Mouse (Mus musculus) forebrain, embryonic 14.5 days (tissue): ENCODE data around the gene Rnf8. TPM values are rescaled to one million over a fixed set of nuclear protein-coding genes. Genes with fewer than 3 reads are reported as not detected.

Experiments
- ATAC-seq: fragments of 200-750 bp; cut with Nextera tagmentation; 2 replicates; pipeline ENCODE4 v1.8.0; 2017; ENCODE audit warnings: mild to moderate bottlenecking, moderate library complexity
- DNase-seq: peaks from one replicate; pipeline ENCODE4 v3.0.0-alpha.2; 2015; ENCODE audit warnings: low spot score
- H3K27ac ChIP-seq: fragments of 300-500 bp; sonication (generic); 2 replicates; pipeline ENCODE4 v1.5.1; 2014; ENCODE audit warnings: low read depth, mild to moderate bottlenecking, control low read depth, low read length, moderate library complexity
- H3K27me3 ChIP-seq: fragments of 300-500 bp; sonication (generic); replicated peaks from 2 replicates; pipeline ENCODE4 v1.6.1; 2014; ENCODE audit warnings: low read length, control low read depth, mixed read lengths; ENCODE audit not compliant: control insufficient read depth, insufficient read depth
- H3K36me3 ChIP-seq: fragments of 300-500 bp; sonication (generic); 2 replicates; pipeline ENCODE4 v1.6.1; 2014; ENCODE audit warnings: low read length, control low read depth; ENCODE audit not compliant: control insufficient read depth, insufficient read depth
- H3K4me1 ChIP-seq: fragments of 300-500 bp; sonication (generic); 2 replicates; pipeline ENCODE4 v1.6.1; 2014; ENCODE audit warnings: antibody characterized with exemption, low read length, control low read depth; ENCODE audit not compliant: control insufficient read depth, insufficient read depth
- H3K4me2 ChIP-seq: fragments of 300-500 bp; sonication (generic); 2 replicates; pipeline ENCODE4 v1.6.1; 2014; ENCODE audit warnings: mild to moderate bottlenecking, control low read depth, low read length
- H3K4me3 ChIP-seq: fragments of 300-500 bp; sonication (generic); 2 replicates; pipeline ENCODE4 v1.5.1; 2014; ENCODE audit warnings: low read depth, low read length, control low read depth
- H3K9ac ChIP-seq: fragments of 300-500 bp; sonication (generic); 2 replicates; pipeline ENCODE4 v1.6.1; 2014; ENCODE audit warnings: mild to moderate bottlenecking, low read length, control low read depth, moderate library complexity
- H3K9me3 ChIP-seq: fragments of 300-500 bp; sonication (generic); replicated peaks from 2 replicates; pipeline ENCODE4 v1.6.1; 2016; ENCODE audit warnings: low read length, control low read depth, mixed read lengths; ENCODE audit not compliant: control insufficient read depth
- WGBS: fragments of 180-500 bp; shearing (Covaris S2); extraction: QIAGEN DNeasy Blood & Tissue Kit; methylation state at CpG from one replicate; pipeline ENCODE4 v1.1.7; 2014; 5-methylcytosine and 5-hydroxymethylcytosine counted together
- polyA plus RNA-seq: library from polyadenylated mRNA; unstranded; fragments of >200 nt; fragmentation: Nextera tagmentation; extraction: Ambion mirVana; gene quantifications from 2 replicates; pipeline ENCODE4 v1.2.1, GENCODE M21; 2014

The Rnf8 gene
- polyA plus RNA-seq, 1 experiment from 2014 or later = 89.7 TPM

DNA sequence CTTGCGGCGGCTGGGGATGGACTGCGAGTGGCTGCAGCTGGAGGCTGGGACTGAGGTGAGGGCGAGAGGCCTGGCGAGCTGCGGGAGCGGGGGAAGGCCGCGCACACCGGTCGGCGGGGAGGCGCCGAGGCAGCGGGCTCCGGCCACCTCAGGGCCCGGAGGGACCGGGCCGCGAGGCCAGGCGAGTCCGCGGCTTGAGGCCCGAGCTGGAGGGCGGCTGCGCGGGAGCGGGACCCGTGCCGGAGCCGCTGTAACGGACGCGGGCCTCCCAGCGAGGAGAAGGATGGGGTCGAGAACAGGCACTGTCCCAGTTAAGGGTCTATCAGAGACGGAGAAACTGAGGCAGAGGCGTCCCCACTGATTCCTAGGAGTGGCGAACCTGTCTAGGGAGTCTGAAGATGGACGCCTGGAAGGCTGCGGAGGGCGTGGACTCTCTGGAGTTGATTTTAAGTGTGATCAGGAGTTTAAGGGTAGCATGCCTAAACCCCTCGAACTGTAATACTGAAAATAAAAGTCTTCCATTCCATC, 498 bp downstream of the Rnf8 start:
- Histone ChIP-seq H3K27ac (peak overlapping the region; percentile 96), H3K9ac (peak overlapping the region; percentile 99), H3K4me3 (peak overlapping the region; percentile 97), H3K9me3 (no peaks in the 10 kb centered on the region), H3K27me3 (no peaks in the 10 kb centered on the region), H3K4me2 (peak overlapping the region; percentile 76), H3K4me1 (peaks cover 18% of the 10 kb centered on the region), H3K36me3 (peaks cover 21% of the 10 kb centered on the region)
- ATAC-seq (peak; percentile 63), DNase-seq (peak; percentile 33)
- under 1% methylated on average over 41 of the region's 43 CpGs for WGBS

DNA sequence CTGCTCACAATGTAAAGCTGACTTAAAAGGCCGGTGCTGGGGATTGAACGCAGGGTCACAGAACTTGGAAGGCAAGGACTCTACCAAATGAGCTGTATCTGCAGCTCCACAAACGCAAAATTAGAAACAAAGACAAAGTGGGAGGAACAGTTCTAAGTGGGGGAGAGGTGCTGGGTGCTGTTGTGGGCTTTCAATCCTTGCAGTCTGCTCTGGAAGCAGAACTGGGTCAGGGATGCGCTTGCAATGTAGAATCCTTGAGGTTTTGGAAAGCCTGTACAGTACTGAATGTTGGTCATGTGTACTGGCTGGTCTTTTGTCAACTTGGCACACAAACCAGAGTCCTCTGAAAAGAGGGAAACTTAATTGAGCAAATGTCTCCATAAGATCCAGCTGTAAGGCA, 1.0 kb downstream of the Rnf8 start:
- DNase-seq = peak; percentile 49
- Histone ChIP-seq H3K36me3 (peaks cover 22% of the 10 kb centered on the region), H3K27ac (peak overlapping the region; percentile 96; the same call in 1 of the 2 replicates), H3K4me1 (peaks cover 18% of the 10 kb centered on the region), H3K9ac (peak overlapping the region; percentile 99), H3K27me3 (no peaks in the 10 kb centered on the region), H3K4me2 (peak overlapping the region; percentile 76), H3K4me3 (peak overlapping the region; percentile 97), H3K9me3 (no peaks in the 10 kb centered on the region)
- WGBS = 4% methylated on average over 4 of the region's 4 CpGs
- ATAC-seq = no peak

DNA sequence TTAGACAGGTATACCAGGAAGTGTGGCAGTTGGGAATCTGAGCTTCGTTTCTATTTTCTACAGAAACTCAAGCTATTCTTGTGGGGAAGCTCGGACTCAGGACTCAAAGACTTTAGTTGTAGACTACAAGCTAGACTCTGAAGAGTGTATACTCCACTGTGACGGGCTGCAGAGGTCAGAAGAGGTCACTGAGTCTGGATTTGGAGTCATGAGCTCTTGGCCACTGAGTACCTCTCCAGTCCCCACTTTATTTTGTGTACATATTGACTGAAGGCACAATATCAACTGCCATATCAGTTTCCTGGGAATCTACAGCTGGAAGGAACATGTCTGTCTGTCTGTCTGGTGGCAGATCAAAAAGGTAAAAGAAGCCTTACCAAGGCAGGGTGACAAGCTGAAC, 4.6 kb downstream of the Rnf8 start:
- Histone ChIP-seq H3K27ac (no peak overlapping the region), H3K9ac (no peak overlapping the region), H3K27me3 (no peaks in the 10 kb centered on the region), H3K4me2 (no peak overlapping the region), H3K4me3 (no peak overlapping the region), H3K9me3 (no peaks in the 10 kb centered on the region), H3K4me1 (peaks cover 18% of the 10 kb centered on the region), H3K36me3 (peaks cover 58% of the 10 kb centered on the region)
- 91% methylated on average over 3 of the region's 3 CpGs for WGBS
- DNase-seq (no peak), ATAC-seq (no peak)

DNA sequence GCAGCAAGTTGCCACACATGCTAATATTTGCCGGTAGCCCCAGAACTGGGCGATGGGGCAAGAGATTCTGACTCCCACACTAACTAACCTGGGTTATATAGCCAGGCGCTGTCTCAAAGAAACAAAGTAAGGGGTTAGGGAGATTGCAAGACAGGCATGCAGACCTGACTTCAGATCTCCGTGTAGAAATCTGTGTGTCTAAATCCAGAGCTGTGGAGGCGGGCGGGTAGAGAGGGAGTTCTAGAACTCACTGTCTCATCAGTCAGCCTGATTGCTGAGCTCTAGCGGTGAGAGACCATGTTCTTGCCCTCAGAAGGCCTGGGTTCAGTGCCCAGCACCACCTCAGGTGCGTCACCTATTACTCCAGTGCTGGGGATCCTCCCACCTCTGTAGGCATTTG, 8.9 kb downstream of the Rnf8 start:
- no peaks in the 10 kb centered on the region for H3K9me3 ChIP-seq
- H3K4me3 ChIP-seq = no peak overlapping the region
- no peak for ATAC-seq
- no peak overlapping the region for H3K9ac ChIP-seq
- H3K36me3 ChIP-seq = peaks cover 91% of the 10 kb centered on the region
- 97% methylated on average over 8 of the region's 8 CpGs for whole genome bisulfite sequencing
- no peak overlapping the region for H3K27ac ChIP-seq
- H3K4me2 ChIP-seq = no peak overlapping the region
- no peaks in the 10 kb centered on the region for H3K27me3 ChIP-seq
- H3K4me1 ChIP-seq = no peaks in the 10 kb centered on the region
- no peak for DNase-seq

DNA sequence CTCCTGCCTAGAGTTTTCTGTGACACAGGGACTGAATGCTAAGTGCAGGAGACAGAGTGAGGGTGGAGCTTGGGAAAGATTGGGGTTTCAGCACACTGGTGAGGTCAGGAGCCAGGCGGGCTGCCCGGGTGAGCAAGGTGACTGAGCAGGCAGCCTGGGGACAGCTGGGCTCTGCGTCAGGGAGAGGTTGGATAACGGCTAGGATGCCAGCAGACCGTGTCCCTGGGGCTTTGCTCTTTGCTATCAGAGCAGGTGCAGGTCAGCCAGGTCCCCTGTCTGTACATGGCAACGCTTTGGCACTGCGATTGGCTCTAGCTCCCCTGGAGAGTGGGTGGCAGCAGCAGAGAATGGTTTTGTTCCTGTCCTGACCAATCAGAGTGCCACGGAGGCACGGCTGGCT, 12.7 kb downstream of the Rnf8 start:
- peaks cover 93% of the 10 kb centered on the region for H3K36me3 ChIP-seq
- H3K4me2 ChIP-seq = no peak overlapping the region
- H3K27ac ChIP-seq = no peak overlapping the region
- H3K27me3 ChIP-seq = no peaks in the 10 kb centered on the region
- no peak overlapping the region for H3K4me3 ChIP-seq
- no peak overlapping the region for H3K9ac ChIP-seq
- WGBS = 93% methylated on average over 9 of the region's 9 CpGs
- no peaks in the 10 kb centered on the region for H3K9me3 ChIP-seq
- no peaks in the 10 kb centered on the region for H3K4me1 ChIP-seq
- no peak for DNase-seq
- no peak for ATAC-seq

DNA sequence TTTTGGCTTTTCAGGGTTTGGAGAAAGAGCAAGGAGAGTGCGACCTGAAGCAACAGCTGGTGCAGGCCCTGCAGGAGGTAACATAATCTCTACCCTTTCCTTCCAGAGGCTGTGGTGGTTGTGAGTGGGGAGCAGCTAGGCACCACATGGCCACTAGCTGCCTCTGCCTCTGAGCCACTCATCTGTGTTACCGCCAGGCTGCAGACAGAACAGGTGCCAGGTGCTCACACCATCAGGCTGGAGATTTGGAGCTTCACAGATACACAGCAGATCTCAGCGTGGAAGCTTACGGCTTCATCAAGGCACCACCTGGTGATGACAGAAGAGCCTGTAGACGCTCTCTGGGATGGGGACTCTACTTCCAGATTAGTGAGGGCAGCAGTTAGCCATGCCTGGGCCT, 14.4 kb downstream of the Rnf8 start:
- no peak overlapping the region for H3K4me2 ChIP-seq
- H3K27ac ChIP-seq = no peak overlapping the region
- DNase-seq = no peak
- no peaks in the 10 kb centered on the region for H3K9me3 ChIP-seq
- H3K9ac ChIP-seq = no peak overlapping the region
- H3K36me3 ChIP-seq = peaks cover 92% of the 10 kb centered on the region
- H3K4me1 ChIP-seq = no peaks in the 10 kb centered on the region
- no peak for ATAC-seq
- no peaks in the 10 kb centered on the region for H3K27me3 ChIP-seq
- H3K4me3 ChIP-seq = no peak overlapping the region
- 95% methylated on average over 5 of the region's 5 CpGs for WGBS

DNA sequence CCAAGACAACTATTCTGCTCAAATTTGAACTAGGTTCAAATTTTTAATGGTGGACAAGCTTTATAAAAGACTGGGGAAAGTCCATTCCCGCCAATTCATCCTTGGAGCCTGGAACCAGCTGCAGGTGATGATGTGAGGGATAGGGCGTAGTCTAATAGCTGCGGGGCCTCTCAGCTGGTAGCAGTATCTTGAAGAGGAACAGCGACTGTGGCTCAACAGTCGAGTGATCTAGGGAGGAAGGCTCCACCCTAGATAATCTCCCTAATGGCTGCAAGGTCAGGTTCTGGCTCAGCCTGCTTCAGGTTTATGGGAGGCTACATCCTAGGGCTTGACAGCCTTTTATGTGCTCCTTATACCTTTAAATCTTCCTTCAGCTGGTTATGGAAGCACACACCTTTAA, 15.0 kb downstream of the Rnf8 start:
- ATAC-seq (no peak), DNase-seq (no peak)
- Histone ChIP-seq H3K9ac (no peak overlapping the region), H3K4me3 (no peak overlapping the region), H3K27ac (no peak overlapping the region), H3K4me2 (no peak overlapping the region), H3K36me3 (peaks cover 92% of the 10 kb centered on the region), H3K9me3 (no peaks in the 10 kb centered on the region), H3K27me3 (no peaks in the 10 kb centered on the region), H3K4me1 (no peaks in the 10 kb centered on the region)
- WGBS = 91% methylated on average over 5 of the region's 5 CpGs

DNA sequence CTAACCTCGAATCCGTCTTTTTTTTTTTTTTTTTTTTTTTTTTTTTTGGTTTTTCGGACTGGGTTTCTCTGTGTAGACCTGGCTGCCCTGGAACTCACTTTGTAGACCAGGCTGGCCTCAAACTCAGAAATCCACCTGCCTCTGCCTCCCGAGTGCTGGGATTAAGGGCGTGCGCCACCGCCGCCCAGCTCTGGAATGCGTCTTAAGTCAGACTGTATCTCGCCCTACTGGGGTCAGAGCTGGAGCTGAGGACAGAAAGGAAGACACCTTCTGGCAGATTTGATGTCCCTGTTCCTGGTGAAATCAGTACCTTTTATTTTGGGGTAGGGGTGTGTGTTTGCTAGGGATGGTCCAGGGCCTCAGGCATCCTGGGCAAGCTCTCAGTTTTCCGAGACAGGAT, 17.7 kb downstream of the Rnf8 start:
- Histone ChIP-seq H3K4me3 (no peak overlapping the region), H3K9ac (no peak overlapping the region), H3K36me3 (peaks cover 94% of the 10 kb centered on the region), H3K9me3 (no peaks in the 10 kb centered on the region), H3K27ac (no peak overlapping the region), H3K4me2 (no peak overlapping the region), H3K4me1 (no peaks in the 10 kb centered on the region), H3K27me3 (no peaks in the 10 kb centered on the region)
- ATAC-seq (no peak), DNase-seq (no peak)
- 95% methylated on average over 11 of the region's 11 CpGs for WGBS

DNA sequence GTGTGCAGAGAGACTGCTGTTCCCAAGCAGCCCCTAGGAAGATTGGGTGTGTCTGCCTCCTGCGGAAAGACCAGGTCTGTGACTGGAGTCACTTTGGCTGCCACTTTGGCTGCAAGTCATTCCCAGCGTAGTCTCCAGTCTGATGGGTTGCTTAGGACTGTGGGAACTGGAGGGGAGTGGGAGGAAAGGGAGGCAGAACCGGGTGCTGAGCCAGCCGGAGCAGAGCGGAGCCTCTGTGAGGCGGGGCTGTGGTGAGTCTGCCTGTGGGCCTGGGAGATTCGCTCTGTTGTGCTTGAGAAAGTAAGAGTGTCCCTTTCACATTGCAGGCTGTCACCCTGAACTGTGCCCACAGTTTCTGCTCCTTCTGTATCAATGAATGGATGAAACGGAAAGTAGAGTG, 20.9 kb downstream of the Rnf8 start:
- no peak overlapping the region for H3K9ac ChIP-seq
- 89% methylated on average over 8 of the region's 8 CpGs for WGBS
- no peaks in the 10 kb centered on the region for H3K27me3 ChIP-seq
- DNase-seq (no peak), ATAC-seq (no peak)
- peaks cover 89% of the 10 kb centered on the region for H3K36me3 ChIP-seq
- H3K27ac ChIP-seq = no peak overlapping the region
- no peaks in the 10 kb centered on the region for H3K4me1 ChIP-seq
- no peak overlapping the region for H3K4me2 ChIP-seq
- no peaks in the 10 kb centered on the region for H3K9me3 ChIP-seq
- H3K4me3 ChIP-seq = no peak overlapping the region
